Mouse (Mus musculus) ES-E14 (cell line): ENCODE data around the gene Il21r. TPM values are rescaled to one million over a fixed set of nuclear protein-coding genes. Genes with fewer than 3 reads are reported as not detected.

ENCODE experiments used
- DNase-seq: peaks from one replicate; pipeline ENCODE4 v3.0.0-alpha.2; 2013; ENCODE audit warnings: low read depth, low spot score
- H3K27ac ChIP-seq: 2 replicates; pipeline ENCODE4 v1.5.1; 2012; ENCODE audit warnings: low read depth, mild to moderate bottlenecking, low read length, moderate library complexity, mixed read lengths; ENCODE audit not compliant: poor library complexity, insufficient read depth, severe bottlenecking
- H3K36me3 ChIP-seq: 2 replicates; pipeline ENCODE4 v1.6.1; 2012; ENCODE audit warnings: mild to moderate bottlenecking, low read length, moderate library complexity, mixed read lengths; ENCODE audit not compliant: control insufficient read depth, poor library complexity, insufficient read depth, severe bottlenecking
- H3K4me1 ChIP-seq, 2 experiments: fragments of 150-350 bp in 1 of 2; sonication (generic) in 1 of 2; 2 replicates each; pipeline ENCODE4 v1.6.1; 2012; ENCODE audit warnings: low read length in 2 of 2, mild to moderate bottlenecking in 1 of 2, mixed read lengths in 1 of 2; ENCODE audit not compliant: control insufficient read depth in 2 of 2, insufficient read depth in 2 of 2, poor library complexity in 1 of 2
- H3K4me3 ChIP-seq, 2 experiments: fragments of 150-350 bp in 1 of 2; sonication (generic) in 1 of 2; 2 replicates each; pipeline ENCODE4 v1.5.1; 2012; ENCODE audit warnings: low read length in 2 of 2, low read depth in 1 of 2, mild to moderate bottlenecking in 1 of 2, mixed read lengths in 1 of 2; ENCODE audit not compliant: insufficient read depth in 1 of 2, poor library complexity in 1 of 2, severe bottlenecking in 1 of 2
- H3K9ac ChIP-seq: 2 replicates; pipeline ENCODE4 v1.6.1; 2012; ENCODE audit warnings: low read depth, mild to moderate bottlenecking, low read length, mixed read lengths; ENCODE audit not compliant: poor library complexity, insufficient read depth, severe bottlenecking
- H3K9me3 ChIP-seq: fragments of 150-350 bp; sonication (generic); 2 replicates; pipeline ENCODE4 v1.6.1; 2012; ENCODE audit warnings: low read depth, mild to moderate bottlenecking, low read length; ENCODE audit not compliant: control insufficient read depth, insufficient read depth
- CHD2 ChIP-seq: IDR thresholded peaks from 2 replicates; pipeline ENCODE4 v1.6.1; 2014; ENCODE audit warnings: mild to moderate bottlenecking, low read depth, low read length, inconsistent platforms
- HCFC1 ChIP-seq: IDR thresholded peaks from 2 replicates; pipeline ENCODE4 v1.6.1; 2012; ENCODE audit warnings: low read length, inconsistent platforms, borderline replicate concordance; ENCODE audit not compliant: insufficient read depth
- MAFK ChIP-seq: IDR thresholded peaks from 2 replicates; pipeline ENCODE4 v1.6.1; 2014; ENCODE audit warnings: mild to moderate bottlenecking, low read depth, low read length, inconsistent platforms; ENCODE audit not compliant: insufficient read depth
- ZC3H11A ChIP-seq: IDR thresholded peaks from 2 replicates; pipeline ENCODE4 v1.6.1; 2012; ENCODE audit warnings: low read depth, mild to moderate bottlenecking, inconsistent platforms, low read length, borderline replicate concordance
- ZNF384 ChIP-seq: IDR thresholded peaks from 2 replicates; pipeline ENCODE4 v1.6.1; 2012; ENCODE audit warnings: low read depth, low read length, inconsistent platforms
- in situ Hi-C, 2 experiments: fragments of 600-800 bp; cut with MboI; formaldehyde crosslinking; loops; one replicate each; pipeline ENCODE4 v1.15.1; 2025; ENCODE audit warnings: low sequenced_read_pairs in 2 of 2, inconsistent platforms in 1 of 2; ENCODE audit not compliant: unreplicated experiment in 2 of 2
- total RNA-seq: library from RNA; depleted of rRNA; stranded (reverse); fragments of 300-350 nt; gene quantifications from 2 replicates; pipeline ENCODE4 v1.2.3, GENCODE M21; 2012

The Il21r gene
- total RNA-seq, 1 experiment: 0.58 TPM

GRCm38 (mm10) chr7:125576982-125577381, 26.2 kb upstream of the Il21r start:
- no peak for DNase-seq
- Histone ChIP-seq H3K36me3 (no peaks in the 10 kb centered on the region), H3K4me3 (no peak overlapping the region), H3K9ac (no peak overlapping the region), H3K9me3 (no peaks in the 10 kb centered on the region), H3K27ac (no peak overlapping the region), H3K4me1 (no peaks in the 10 kb centered on the region)
- in situ Hi-C loops: no loop called here
- TF ChIP-seq ZC3H11A: no peak
- no peak for TF ChIP-seq CHD2

- in situ Hi-C loops: no loop called here
- H3K36me3 ChIP-seq: no peaks in the 10 kb centered on the region
- TF ChIP-seq MAFK: no peak
- no peak for TF ChIP-seq CHD2
- no peak for TF ChIP-seq ZNF384
- no peak for TF ChIP-seq ZC3H11A
- TF ChIP-seq HCFC1: no peak
Observed at GRCm38 (mm10) chr7:125577486-125578088, 25.6 kb upstream of the Il21r start.

GRCm38 (mm10) chr7:125578106-125578505, 25.1 kb upstream of the Il21r start:
- Histone ChIP-seq H3K9me3 (no peaks in the 10 kb centered on the region), H3K9ac (no peak overlapping the region), H3K4me1 (no peaks in the 10 kb centered on the region), H3K36me3 (no peaks in the 10 kb centered on the region), H3K27ac (no peak overlapping the region), H3K4me3 (no peak overlapping the region)
- DNase-seq: no peak
- in situ Hi-C loops: no loop called here
- TF ChIP-seq MAFK (no peak), ZC3H11A (no peak), HCFC1 (no peak), CHD2 (no peak), ZNF384 (no peak)

More at GRCm38 (mm10) chr7:125577486-125578088, 25.6 kb upstream of the Il21r start:
- H3K9me3 ChIP-seq: no peaks in the 10 kb centered on the region
- H3K4me1 ChIP-seq: no peaks in the 10 kb centered on the region
- H3K27ac ChIP-seq: no peak overlapping the region
- no peak overlapping the region for H3K4me3 ChIP-seq
- H3K9ac ChIP-seq: no peak overlapping the region
- DNase-seq: no peak

- in situ Hi-C loops: no loop called here
Observed at GRCm38 (mm10) chr7:125579545-125580219, 23.5 kb upstream of the Il21r start.

GRCm38 (mm10) chr7:125580220-125580549, 23.0 kb upstream of the Il21r start:
- in situ Hi-C loops: no loop called here
- Histone ChIP-seq H3K9me3 (no peaks in the 10 kb centered on the region), H3K9ac (no peak overlapping the region), H3K36me3 (no peaks in the 10 kb centered on the region), H3K27ac (no peak overlapping the region), H3K4me3 (no peak overlapping the region), H3K4me1 (no peaks in the 10 kb centered on the region)
- no peak for DNase-seq
- TF ChIP-seq ZC3H11A (no peak), HCFC1 (no peak), ZNF384 (no peak), MAFK (no peak), CHD2 (no peak)

More at GRCm38 (mm10) chr7:125579545-125580219, 23.5 kb upstream of the Il21r start:
- DNase-seq: no peak
- no peaks in the 10 kb centered on the region for H3K4me1 ChIP-seq
- no peaks in the 10 kb centered on the region for H3K9me3 ChIP-seq
- H3K36me3 ChIP-seq: no peaks in the 10 kb centered on the region
- H3K27ac ChIP-seq: no peak overlapping the region
- no peak overlapping the region for H3K9ac ChIP-seq
- TF ChIP-seq MAFK (no peak), ZNF384 (no peak), CHD2 (no peak), HCFC1 (no peak), ZC3H11A (no peak)
- no peak overlapping the region for H3K4me3 ChIP-seq
